Mouse (Mus musculus) brain, embryonic 14.5 days (tissue): ENCODE results near the gene Taf1b.

Experiments used
- CTCF ChIP-seq: fragments of 200-500 bp; IDR thresholded peaks from 2 replicates; pipeline ENCODE4 v1.5.1; 2012; ENCODE audit warnings: inconsistent platforms, mild to moderate bottlenecking, moderate library complexity, borderline replicate concordance; ENCODE audit not compliant: insufficient read depth, insufficient read length; ENCODE audit errors: extremely low read depth
- POLR2A ChIP-seq: fragments of 200-500 bp; IDR thresholded peaks from 2 replicates; pipeline ENCODE4 v1.6.1; 2012; ENCODE audit warnings: mild to moderate bottlenecking, inconsistent platforms, borderline replicate concordance; ENCODE audit not compliant: poor library complexity, insufficient read depth, insufficient read length, severe bottlenecking; ENCODE audit errors: extremely low read depth

- TF ChIP-seq POLR2A (no peak), CTCF (no peak)
Measured at GRCm38 (mm10) chr12:24555976-24556375, 57.8 kb downstream of the Taf1b start.
